Mouse (Mus musculus): Measurements from ENCODE around the gene Klhdc9. TPM values are rescaled to one million over a fixed set of nuclear protein-coding genes. Genes with fewer than 3 reads are reported as not detected.

Klhdc9 gene
- polyA plus RNA-seq (2017; shearing (Covaris generic)) = not detected

GRCm38 (mm10) chr1:171360656-171361055 lies at the start of gene Klhdc9:
TSS of gene Klhdc9 (minus strand) at chr1:171360798.

GRCm38 (mm10) chr1:171388376-171389102 lies 27.9 kb upstream of the Klhdc9 start, which contains the start of gene Arhgap30:
TSS of gene Arhgap30 (plus strand) at chr1:171388954.

GRCm38 (mm10) chr1:171369845-171370556 lies 9.4 kb upstream of the Klhdc9 start, which contains the start of gene Nectin4:
TSS of gene Nectin4 (plus strand) at chr1:171370099.

GRCm38 (mm10) chr1:171345225-171346094 lies 15.1 kb downstream of the Klhdc9 start, which contains the start of the genes Nit1 and Pfdn2:
TSS of gene Nit1 (minus strand) at chr1:171345646.
TSS of gene Pfdn2 (plus strand) at chr1:171345670.

GRCm38 (mm10) chr1:171328839-171329432 lies 31.7 kb downstream of the Klhdc9 start, which contains the start of gene Dedd:
TSS of gene Dedd (plus strand) at chr1:171329145.

Other genes starting within 250 kb of the Klhdc9 start
- gene Cfap126, start 246.9 kb downstream of the Klhdc9 start, polyA plus RNA-seq (2017; shearing (Covaris generic)) = not detected
- 119 TPM for gene Sdhc, start 210.2 kb downstream of the Klhdc9 start, polyA plus RNA-seq (2017; shearing (Covaris generic))
- gene Mpz, start 210.1 kb downstream of the Klhdc9 start, polyA plus RNA-seq (2017; shearing (Covaris generic)) = not detected
- not detected for gene Pcp4l1, start 164.5 kb downstream of the Klhdc9 start, polyA plus RNA-seq (2017; shearing (Covaris generic))
- gene Nr1i3, start 146.8 kb downstream of the Klhdc9 start, polyA plus RNA-seq (2017; shearing (Covaris generic)) = 0.37 TPM
- 17.5 TPM for gene Tomm40l, start 138.3 kb downstream of the Klhdc9 start, polyA plus RNA-seq (2017; shearing (Covaris generic))
- not detected for gene Apoa2, start 135.7 kb downstream of the Klhdc9 start, polyA plus RNA-seq (2017; shearing (Covaris generic))
- not detected for gene Fcer1g, start 126.4 kb downstream of the Klhdc9 start, polyA plus RNA-seq (2017; shearing (Covaris generic))
- gene Adamts4, start 110.4 kb downstream of the Klhdc9 start, polyA plus RNA-seq (2017; shearing (Covaris generic)) = 0.12 TPM
- 124 TPM for gene Ndufs2, start 109.4 kb downstream of the Klhdc9 start, polyA plus RNA-seq (2017; shearing (Covaris generic))
- gene B4galt3, start 90.5 kb downstream of the Klhdc9 start, polyA plus RNA-seq (2017; shearing (Covaris generic)) = 51.8 TPM
- gene Ppox, start 79.6 kb downstream of the Klhdc9 start, polyA plus RNA-seq (2017; shearing (Covaris generic)) = 62.3 TPM
- 57.4 TPM for gene Usp21, start 72.8 kb downstream of the Klhdc9 start, polyA plus RNA-seq (2017; shearing (Covaris generic))
- 50.7 TPM for gene Ufc1, start 65.8 kb downstream of the Klhdc9 start, polyA plus RNA-seq (2017; shearing (Covaris generic))
- gene Dedd, start 31.7 kb downstream of the Klhdc9 start, polyA plus RNA-seq (2017; shearing (Covaris generic)) = 32.6 TPM
- 39.4 TPM for gene Nit1, start 15.2 kb downstream of the Klhdc9 start, polyA plus RNA-seq (2017; shearing (Covaris generic))
- gene Pfdn2, start 15.1 kb downstream of the Klhdc9 start, polyA plus RNA-seq (2017; shearing (Covaris generic)) = 112 TPM
- 0.10 TPM for gene Nectin4, start 9.3 kb upstream of the Klhdc9 start, polyA plus RNA-seq (2017; shearing (Covaris generic))
- gene Arhgap30, start 28.2 kb upstream of the Klhdc9 start, polyA plus RNA-seq (2017; shearing (Covaris generic)) = 159 TPM
- gene Usf1, start 50.5 kb upstream of the Klhdc9 start, polyA plus RNA-seq (2017; shearing (Covaris generic)) = 73.6 TPM
- 3.6 TPM for gene Tstd1, start 58.1 kb upstream of the Klhdc9 start, polyA plus RNA-seq (2017; shearing (Covaris generic))
- gene F11r, start 76.7 kb upstream of the Klhdc9 start, polyA plus RNA-seq (2017; shearing (Covaris generic)) = 0.19 TPM
- gene Alyref2, start 142.7 kb upstream of the Klhdc9 start, polyA plus RNA-seq (2017; shearing (Covaris generic)) = 7.3 TPM
- not detected for gene Itln1, start 174.5 kb upstream of the Klhdc9 start, polyA plus RNA-seq (2017; shearing (Covaris generic))
- gene Cd244a, start 198.4 kb upstream of the Klhdc9 start, polyA plus RNA-seq (2017; shearing (Covaris generic)) = not detected
- 92.0 TPM for gene Ly9, start 246.6 kb upstream of the Klhdc9 start, polyA plus RNA-seq (2017; shearing (Covaris generic))

Data from naive thymus-derived CD4-positive, alpha-beta T cell, adult 5 months (primary cell).